ENCODE assay signal across 8 mouse cellular contexts in genomic region chr3:127633080-127634032, GRCm38 (mm10). TPM values are rescaled to one million over a fixed set of nuclear protein-coding genes. Genes with fewer than 3 reads are reported as not detected.
A peak's percentile ranks its signal among the peaks of the same experiment; 100 is the strongest.
DNase-seq lines count a peak whose midpoint lies in the region; ATAC-seq lines count a peak whose summit lies in the region.

Neurog2 (plus strand) TSS chr3:127633135.

- no peaks in the 10 kb centered on the region for H3K36me3 ChIP-seq in heart, embryonic 13.5 days
- no peaks in the 10 kb centered on the region for H3K36me3 ChIP-seq in limb, embryonic 11.5 days (ENCODE audit: control insufficient read depth, insufficient read depth, low read length)
- no peaks in the 10 kb centered on the region for H3K36me3 ChIP-seq in neural tube, embryonic 13.5 days

- peak within 1 kb of the TSS; percentile 38 for H3K9ac ChIP-seq in heart, embryonic 13.5 days
- no peak within 1 kb of the TSS for H3K9ac ChIP-seq in limb, embryonic 11.5 days (ENCODE audit: low read length)
- H3K9ac ChIP-seq in neural tube, embryonic 13.5 days = peak within 1 kb of the TSS; percentile 70

- under 1% methylated on average over 90 of the region's 92 CpGs for WGBS in heart, embryonic 13.5 days
- under 1% methylated on average over 90 of the region's 92 CpGs for WGBS in limb, embryonic 11.5 days
- under 1% methylated on average over 88 of the region's 92 CpGs for WGBS in neural tube, embryonic 13.5 days

- DNase-seq in cerebellum, postnatal 10 days = peak; percentile 61 to 62
- DNase-seq in cerebellum, adult 9-10 months = no peak
- peak; percentile 42 for DNase-seq in thymus, postnatal 4 days
- no peak for DNase-seq in thymus, postnatal 0 days (ENCODE audit: low spot score)
- peak; percentile 69 for DNase-seq in limb, embryonic 11.5 days (ENCODE audit: low spot score)
- no peak for DNase-seq in c-Kit-positive CD71-positive TER-119-positive erythroid progenitor cells, embryonic 14.5 days (ENCODE audit: low spot score)

- ATAC-seq in heart, embryonic 13.5 days (ENCODE audit: extremely low read depth, insufficient number of reproducible peaks, low FRiP score, low TSS enrichment) = no peak
- 0 out of 2 replicates have a peak, but pooled peaks have one; percentile 10 for ATAC-seq in limb, embryonic 11.5 days (ENCODE audit: insufficient number of reproducible peaks, low FRiP score, low TSS enrichment, low read depth)
- peak; percentile 58 for ATAC-seq in neural tube, embryonic 13.5 days (ENCODE audit: low read depth)

- H3K4me2 ChIP-seq in heart, embryonic 13.5 days = peak within 1 kb of the TSS; percentile 94
- H3K4me2 ChIP-seq in limb, embryonic 11.5 days (ENCODE audit: low read depth, severe bottlenecking) = peak within 1 kb of the TSS; percentile 50
- H3K4me2 ChIP-seq in neural tube, embryonic 13.5 days = peak within 1 kb of the TSS; percentile 92

- H3K27me3 ChIP-seq in heart, embryonic 13.5 days (replicated peaks) = peaks cover 96% of the 10 kb centered on the region
- peaks cover 86% of the 10 kb centered on the region for H3K27me3 ChIP-seq in limb, embryonic 11.5 days (ENCODE audit: control insufficient read depth, insufficient read depth, low read length)
- peaks cover 87% of the 10 kb centered on the region for H3K27me3 ChIP-seq in neural tube, embryonic 13.5 days

- peaks cover 34% of the 10 kb centered on the region for H3K4me1 ChIP-seq in heart, embryonic 13.5 days
- H3K4me1 ChIP-seq in limb, embryonic 11.5 days (ENCODE audit: control insufficient read depth, insufficient read depth, low read length) = peaks cover 13% of the 10 kb centered on the region
- peaks cover 39% of the 10 kb centered on the region for H3K4me1 ChIP-seq in neural tube, embryonic 13.5 days (replicated peaks)

- peak within 1 kb of the TSS; percentile 57 for H3K4me3 ChIP-seq in heart, embryonic 13.5 days
- peak within 1 kb of the TSS; percentile 30 for H3K4me3 ChIP-seq in limb, embryonic 11.5 days (ENCODE audit: low read depth, low read length)
- peak within 1 kb of the TSS; percentile 55 for H3K4me3 ChIP-seq in neural tube, embryonic 13.5 days

- no peaks in the 10 kb centered on the region for H3K9me3 ChIP-seq in heart, embryonic 13.5 days
- no peaks in the 10 kb centered on the region for H3K9me3 ChIP-seq in limb, embryonic 11.5 days (ENCODE audit: control insufficient read depth, low read length)
- no peaks in the 10 kb centered on the region for H3K9me3 ChIP-seq in neural tube, embryonic 13.5 days

- H3K27ac ChIP-seq in heart, embryonic 13.5 days (replicated peaks) = no peak within 1 kb of the TSS
- H3K27ac ChIP-seq in limb, embryonic 11.5 days (replicated peaks; ENCODE audit: low read depth, low read length) = no peak within 1 kb of the TSS
- H3K27ac ChIP-seq in neural tube, embryonic 13.5 days (replicated peaks) = peak within 1 kb of the TSS; percentile 79

RNA-seq across cellular contexts. Expression of gene Neurog2, which starts in this region (rescaled TPM):
- not detected in 2 replicates for polyA plus RNA-seq in thymus, postnatal 0 days (2015; fragmentation: Nextera tagmentation; extraction: Ambion mirVana)
- polyA plus RNA-seq in heart, embryonic 13.5 days (2015; fragmentation: Nextera tagmentation; extraction: Ambion mirVana) = not detected in 2 replicates
- polyA plus RNA-seq in limb, embryonic 11.5 days (2014; fragmentation: Nextera tagmentation; extraction: Ambion mirVana) = not detected in 2 replicates
- 10.1 and 13.6 TPM in 2 replicates for polyA plus RNA-seq in neural tube, embryonic 13.5 days (2015; fragmentation: Nextera tagmentation; extraction: Ambion mirVana)

Comparison
In these comparisons a context has a peak if more than half of its experiments do, and no peak if none do; other contexts are left out.
1. RNA of gene Neurog2 (polyA plus RNA-seq): 10.1 to 13.6 TPM in neural tube, embryonic 13.5 days; not detected in heart, embryonic 13.5 days, not detected in thymus, postnatal 0 days and not detected in limb, embryonic 11.5 days; every median in the first group is over 10 times any median in the second.
2. DNase-seq: peak in cerebellum, postnatal 10 days (2 of 2) and thymus, postnatal 4 days (single experiment); none in cerebellum, adult 9-10 months (single experiment), thymus, postnatal 0 days (single experiment) and c-Kit-positive CD71-positive TER-119-positive erythroid progenitor cells, embryonic 14.5 days (single experiment).
3. Peak in DNase-seq, ATAC-seq, H3K4me3 ChIP-seq and H3K4me2 ChIP-seq in limb, embryonic 11.5 days; RNA of the gene not detected or under 1 TPM.
4. Peak in every context shown above with its lines, with median percentiles within 50 percentile points of each other: H3K4me2 ChIP-seq and H3K4me3 ChIP-seq.